Mouse (Mus musculus) hindbrain, embryonic 15.5 days (tissue): ENCODE data around the gene Slamf9. TPM values are rescaled to one million over a fixed set of nuclear protein-coding genes. Genes with fewer than 3 reads are reported as not detected.

Experiments
- ATAC-seq: fragments of 200-750 bp; cut with Nextera tagmentation; 2 replicates; pipeline ENCODE4 v1.8.0; 2017; ENCODE audit warnings: low read depth, moderate number of reproducible peaks, moderate TSS enrichment; ENCODE audit not compliant: low FRiP score
- H3K27ac ChIP-seq: fragments of 300-500 bp; sonication (generic); replicated peaks from 2 replicates; pipeline ENCODE4 v1.5.1; 2015; ENCODE audit warnings: mild to moderate bottlenecking, inconsistent platforms
- H3K27me3 ChIP-seq: fragments of 300-500 bp; sonication (generic); 2 replicates; pipeline ENCODE4 v1.6.1; 2015; ENCODE audit warnings: control low read depth, inconsistent platforms
- H3K36me3 ChIP-seq: fragments of 300-500 bp; sonication (generic); 2 replicates; pipeline ENCODE4 v1.6.1; 2015; ENCODE audit warnings: control low read depth, inconsistent platforms
- H3K4me1 ChIP-seq: fragments of 300-500 bp; sonication (generic); replicated peaks from 2 replicates; pipeline ENCODE4 v1.6.1; 2015; ENCODE audit warnings: control low read depth, inconsistent platforms
- H3K4me2 ChIP-seq: fragments of 300-500 bp; sonication (generic); 2 replicates; pipeline ENCODE4 v1.6.1; 2015; ENCODE audit warnings: moderate library complexity, mild to moderate bottlenecking, inconsistent platforms
- H3K4me3 ChIP-seq: fragments of 300-500 bp; sonication (generic); 2 replicates; pipeline ENCODE4 v1.5.1; 2015; ENCODE audit warnings: mild to moderate bottlenecking, inconsistent platforms
- H3K9ac ChIP-seq: fragments of 300-500 bp; sonication (generic); 2 replicates; pipeline ENCODE4 v1.6.1; 2015; ENCODE audit warnings: inconsistent platforms
- H3K9me3 ChIP-seq: fragments of 300-500 bp; sonication (generic); 2 replicates; pipeline ENCODE4 v1.6.1; 2016; ENCODE audit warnings: control low read depth, inconsistent platforms
- WGBS: fragments of 180-500 bp; shearing (Covaris S2); methylation state at CpG from one replicate; pipeline ENCODE4 v1.1.7; 2015; 5-methylcytosine and 5-hydroxymethylcytosine counted together
- polyA plus RNA-seq: library from polyadenylated mRNA; unstranded; fragments of >200 nt; fragmentation: Nextera tagmentation; extraction: Ambion mirVana; gene quantifications from 2 replicates; pipeline ENCODE4 v1.2.1, GENCODE M21; 2015

Gene Slamf9
- polyA plus RNA-seq, 1 experiment from 2014 or later = 0.18 TPM

GRCm38 (mm10) chr1:172522524-172522923 is 47.4 kb downstream of the Slamf9 start:
- Histone ChIP-seq H3K4me3 (no peak overlapping the region), H3K9me3 (no peaks in the 10 kb centered on the region), H3K27me3 (no peaks in the 10 kb centered on the region), H3K36me3 (no peaks in the 10 kb centered on the region), H3K27ac (no peak overlapping the region), H3K4me1 (peaks cover 20% of the 10 kb centered on the region), H3K4me2 (no peak overlapping the region), H3K9ac (no peak overlapping the region)
- no peak for ATAC-seq
- WGBS = 72% methylated on average over 7 of the region's 7 CpGs

DNA sequence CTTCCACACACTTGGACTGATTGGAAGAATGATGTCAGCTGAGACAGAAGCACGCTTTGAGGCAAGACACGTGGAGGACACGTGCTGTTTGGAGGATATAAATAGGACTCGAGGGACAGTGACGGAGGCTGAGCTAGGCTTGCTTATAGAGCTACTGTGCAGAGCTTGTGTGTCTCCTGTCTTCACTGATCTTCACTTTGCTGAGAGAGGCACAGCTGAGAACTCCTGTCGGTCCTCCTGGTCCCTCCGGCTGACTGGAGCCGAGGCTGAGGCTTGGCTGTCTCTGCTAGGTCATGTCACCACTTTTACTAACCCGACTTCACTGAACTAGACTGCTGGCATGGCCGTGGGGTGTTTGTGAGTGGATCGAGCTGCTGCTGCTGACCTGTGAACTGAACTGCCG is 48.5 kb downstream of the Slamf9 start:
- no peak overlapping the region for H3K4me2 ChIP-seq
- 63% methylated on average over 12 of the region's 12 CpGs for WGBS
- no peak for ATAC-seq
- H3K36me3 ChIP-seq = no peaks in the 10 kb centered on the region
- no peaks in the 10 kb centered on the region for H3K9me3 ChIP-seq
- H3K9ac ChIP-seq = no peak overlapping the region
- no peak overlapping the region for H3K27ac ChIP-seq
- H3K4me3 ChIP-seq = no peak overlapping the region
- H3K27me3 ChIP-seq = no peaks in the 10 kb centered on the region
- peaks cover 20% of the 10 kb centered on the region for H3K4me1 ChIP-seq

DNA sequence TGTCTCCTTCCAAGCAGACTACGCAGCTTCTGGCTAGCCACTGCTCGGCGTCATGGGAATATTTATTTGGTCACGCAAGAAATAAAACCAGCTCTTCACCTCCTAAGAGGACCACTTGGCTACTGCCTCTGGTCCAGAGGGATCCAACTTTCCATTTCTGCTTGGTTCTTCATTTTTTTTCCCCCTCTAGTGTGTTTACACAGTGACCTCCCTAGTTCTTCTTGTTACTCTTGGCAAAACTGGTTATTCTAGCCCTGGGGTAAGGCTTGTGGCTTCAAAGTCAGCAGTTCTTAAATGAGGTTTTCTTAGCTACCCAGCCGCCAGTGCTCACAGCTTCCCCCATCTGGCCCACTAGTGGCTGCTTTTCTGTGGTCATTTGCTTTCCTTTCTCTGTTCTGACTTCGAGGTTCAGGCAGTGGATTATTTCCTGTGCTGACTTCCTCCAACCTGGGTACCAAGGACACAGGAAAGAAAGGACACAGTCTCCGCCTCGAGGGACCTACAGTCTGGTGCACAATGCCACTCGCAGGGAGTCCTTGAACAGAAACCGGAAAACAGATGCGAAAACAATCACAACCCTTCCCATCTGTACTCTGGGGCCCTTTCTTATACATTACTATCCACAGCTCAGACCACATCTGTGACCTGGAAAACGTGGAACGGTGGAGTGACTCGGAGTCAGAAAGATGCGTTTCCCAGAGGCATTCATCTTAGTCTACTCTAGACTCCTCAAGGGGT is 50.0 kb downstream of the Slamf9 start:
- H3K9me3 ChIP-seq = no peaks in the 10 kb centered on the region
- H3K27ac ChIP-seq = no peak overlapping the region
- peaks cover 18% of the 10 kb centered on the region for H3K4me1 ChIP-seq
- no peaks in the 10 kb centered on the region for H3K27me3 ChIP-seq
- no peak overlapping the region for H3K9ac ChIP-seq
- H3K36me3 ChIP-seq = no peaks in the 10 kb centered on the region
- no peak for ATAC-seq
- H3K4me3 ChIP-seq = no peak overlapping the region
- H3K4me2 ChIP-seq = peak overlapping the region; percentile 18; the same call in 1 of the 2 replicates
- WGBS = 40% methylated on average over 15 of the region's 15 CpGs

DNA sequence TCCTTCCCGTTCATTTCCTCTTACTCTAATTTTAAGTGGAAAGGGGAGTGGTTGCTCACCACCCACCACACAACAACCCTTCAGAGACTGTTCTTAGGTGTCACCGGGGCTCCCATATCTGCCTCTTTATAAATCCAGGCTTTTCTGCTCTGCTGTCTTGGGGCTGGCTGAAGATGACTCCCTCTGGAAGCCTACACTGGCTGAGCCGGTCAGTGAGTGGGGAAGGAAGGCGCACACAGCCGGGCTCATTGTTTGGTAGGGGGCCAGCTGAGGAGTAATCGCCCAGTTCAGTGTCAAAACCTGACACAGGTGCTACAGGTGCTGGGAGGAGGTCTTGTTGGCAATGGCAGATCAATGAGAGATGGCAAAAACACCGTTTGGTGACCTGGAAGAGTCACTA is 50.8 kb downstream of the Slamf9 start:
- Histone ChIP-seq H3K27me3 (no peaks in the 10 kb centered on the region), H3K4me2 (no peak overlapping the region), H3K4me3 (no peak overlapping the region), H3K36me3 (no peaks in the 10 kb centered on the region), H3K4me1 (peaks cover 15% of the 10 kb centered on the region), H3K27ac (no peak overlapping the region), H3K9me3 (no peaks in the 10 kb centered on the region), H3K9ac (no peak overlapping the region)
- WGBS = 76% methylated on average over 7 of the region's 7 CpGs
- no peak for ATAC-seq

DNA sequence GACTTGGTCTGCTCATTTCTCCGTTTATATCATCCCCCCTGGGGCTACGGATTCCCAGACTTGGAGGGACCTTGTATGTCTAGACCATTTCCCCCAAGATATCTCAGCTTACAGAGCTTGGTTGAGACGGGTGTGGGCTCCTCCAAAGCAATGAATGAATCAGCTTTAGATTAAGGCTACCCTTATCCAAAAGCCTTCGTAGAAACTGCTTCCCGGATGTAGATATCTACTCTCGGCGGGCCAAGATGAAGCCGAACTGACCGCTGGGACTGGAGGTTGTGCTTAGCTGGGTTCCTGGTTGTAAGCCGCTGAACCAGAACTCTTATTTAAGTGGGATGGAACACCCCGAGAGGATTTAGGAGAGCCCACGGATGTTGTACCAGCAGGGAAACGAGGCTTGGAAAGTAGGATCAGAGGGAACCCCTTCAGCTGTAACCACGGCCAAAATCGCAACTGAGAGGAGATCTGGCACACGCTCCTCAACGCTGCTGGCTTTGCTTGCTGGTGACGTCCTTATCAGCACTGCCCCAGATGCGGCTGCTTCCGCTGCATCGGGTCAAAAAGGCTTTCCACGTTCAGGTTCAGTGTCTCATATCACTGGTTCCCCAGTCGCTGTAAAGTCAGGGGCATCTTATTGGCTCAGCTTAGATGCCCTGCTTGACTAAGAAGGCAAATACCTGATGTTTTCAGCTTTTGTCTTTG is 51.4 kb downstream of the Slamf9 start:
- no peak for ATAC-seq
- no peak overlapping the region for H3K9ac ChIP-seq
- 74% methylated on average over 23 of the region's 23 CpGs for WGBS
- no peak overlapping the region for H3K4me2 ChIP-seq
- no peaks in the 10 kb centered on the region for H3K27me3 ChIP-seq
- no peaks in the 10 kb centered on the region for H3K36me3 ChIP-seq
- H3K9me3 ChIP-seq = no peaks in the 10 kb centered on the region
- no peak overlapping the region for H3K27ac ChIP-seq
- peaks cover 12% of the 10 kb centered on the region for H3K4me1 ChIP-seq
- no peak overlapping the region for H3K4me3 ChIP-seq

- 93% methylated on average over 10 of the region's 10 CpGs for WGBS
- no peak overlapping the region for H3K27ac ChIP-seq
- no peak overlapping the region for H3K4me2 ChIP-seq
- H3K4me1 ChIP-seq = peaks cover 12% of the 10 kb centered on the region
- ATAC-seq = no peak
- H3K9me3 ChIP-seq = no peaks in the 10 kb centered on the region
- H3K27me3 ChIP-seq = no peaks in the 10 kb centered on the region
- H3K4me3 ChIP-seq = no peak overlapping the region
- H3K9ac ChIP-seq = no peak overlapping the region
- no peaks in the 10 kb centered on the region for H3K36me3 ChIP-seq
Measured at GRCm38 (mm10) chr1:172527431-172527830, 52.3 kb downstream of the Slamf9 start.

Other genes with a start within 250 kb of the Slamf9 start
- gene Atp1a4, start 216.9 kb upstream of the Slamf9 start, polyA plus RNA-seq = 0.05 and 0.06 TPM in 2 replicates
- gene Igsf8, start 213.7 kb upstream of the Slamf9 start, polyA plus RNA-seq = 75.3 and 79.0 TPM in 2 replicates
- gene Atp1a2, start 177.3 kb upstream of the Slamf9 start, polyA plus RNA-seq = 74.3 and 75.8 TPM in 2 replicates
- 4.1 and 4.3 TPM in 2 replicates for gene Kcnj9, start 146.0 kb upstream of the Slamf9 start, polyA plus RNA-seq
- gene Kcnj10, start 134.1 kb upstream of the Slamf9 start, polyA plus RNA-seq = 2.9 and 3.0 TPM in 2 replicates
- 3.8 and 3.9 TPM in 2 replicates for gene Pigm, start 98.8 kb upstream of the Slamf9 start, polyA plus RNA-seq
- gene Igsf9, start 6.4 kb downstream of the Slamf9 start, polyA plus RNA-seq = 45.7 and 49.3 TPM in 2 replicates
- gene Tagln2, start 24.7 kb downstream of the Slamf9 start, polyA plus RNA-seq = 77.7 and 83.7 TPM in 2 replicates
- 2.8 and 4.6 TPM in 2 replicates for gene Cfap45, start 45.4 kb downstream of the Slamf9 start, polyA plus RNA-seq
- 0.71 and 1.1 TPM in 2 replicates for gene Vsig8, start 80.6 kb downstream of the Slamf9 start, polyA plus RNA-seq
- 0.13 TPM in 1 of 2 replicates, not detected in the other for gene Slamf8, start 115.2 kb downstream of the Slamf9 start, polyA plus RNA-seq
- 0.22 and 0.26 TPM in 2 replicates for gene Fcrl6, start 127.2 kb downstream of the Slamf9 start, polyA plus RNA-seq
- 8.5 and 10.1 TPM in 2 replicates for gene Dusp23, start 157.6 kb downstream of the Slamf9 start, polyA plus RNA-seq
- gene Crp, start 222.7 kb downstream of the Slamf9 start, polyA plus RNA-seq = 0.09 and 0.12 TPM in 2 replicates